26 mouse cellular contexts compared by ENCODE assay signal in the genomic region with DNA sequence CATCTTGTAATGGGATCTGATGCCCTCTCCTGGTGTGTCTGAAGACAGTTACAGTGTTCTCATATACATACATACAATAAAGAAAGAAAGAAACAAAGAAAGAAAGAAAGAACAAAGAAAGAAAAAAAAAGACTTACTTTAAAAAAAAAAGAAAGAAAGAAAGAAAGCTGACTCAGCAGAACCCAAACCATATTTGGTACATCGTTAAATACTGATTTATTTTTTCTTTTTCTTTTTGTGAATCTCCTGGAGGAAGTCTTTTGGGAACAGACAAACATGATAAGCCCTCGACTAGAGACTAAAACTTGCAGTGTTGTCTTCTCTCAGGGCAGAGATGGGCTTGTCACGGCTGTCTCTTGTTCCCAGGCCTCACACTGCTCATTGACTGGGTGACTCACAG. TPM values are rescaled to one million over a fixed set of nuclear protein-coding genes. Genes with fewer than 3 reads are reported as not detected.
"Had no signal": no experiment of that assay in that cellular context is flagged by ENCODE, and none has a peak within 500 bp of the region (broad histone marks: within the 10 kb centered on the region; RNA-seq: fewer than 3 reads in every experiment).

No protein-coding gene starts in this region.

- H3K4me3 ChIP-seq: neural tube, embryonic 12.5 days; neural tube, embryonic 13.5 days; neural tube, embryonic 15.5 days; stomach, embryonic 15.5 days had no signal

- H3K9me3 ChIP-seq: neural tube, embryonic 12.5 days; neural tube, embryonic 13.5 days; neural tube, embryonic 15.5 days; stomach, embryonic 15.5 days had no signal

- H3K4me1 ChIP-seq: neural tube, embryonic 12.5 days; neural tube, embryonic 13.5 days; neural tube, embryonic 15.5 days; stomach, embryonic 15.5 days had no signal

- H3K4me2 ChIP-seq: neural tube, embryonic 12.5 days; neural tube, embryonic 13.5 days; neural tube, embryonic 15.5 days; stomach, embryonic 15.5 days had no signal

- H3K27ac ChIP-seq: neural tube, embryonic 12.5 days; neural tube, embryonic 13.5 days; neural tube, embryonic 15.5 days; stomach, embryonic 15.5 days; stomach, postnatal 0 days had no signal

- H3K9ac ChIP-seq: neural tube, embryonic 12.5 days; neural tube, embryonic 13.5 days; neural tube, embryonic 15.5 days; stomach, embryonic 15.5 days had no signal

- H3K27me3 ChIP-seq: neural tube, embryonic 12.5 days; neural tube, embryonic 13.5 days; neural tube, embryonic 15.5 days; stomach, embryonic 15.5 days had no signal

- H3K36me3 ChIP-seq: neural tube, embryonic 12.5 days; neural tube, embryonic 13.5 days; neural tube, embryonic 15.5 days; stomach, embryonic 15.5 days had no signal

- DNase-seq: retina, postnatal 1 day; right cerebral cortex, adult 18-20 months; right cerebral cortex, postnatal 14 days; right cerebral cortex, postnatal 25 days; right cerebral cortex, postnatal 4 days; spleen, adult 18-20 months; thymus, adult 18-20 months; thymus, adult 2 months; thymus, postnatal 14 days; thymus, postnatal 25 days; thymus, postnatal 36 days; thymus, postnatal 4 days had no signal

RNA-seq across cellular contexts. Expression of a gene that starts 45.7 kb away (rescaled TPM):
- total RNA-seq: neutrophil, adult 5-6 weeks had no signal
- polyA plus RNA-seq: neural tube, embryonic 12.5 days; neural tube, embryonic 13.5 days; neural tube, embryonic 14.5 days; small intestine, adult 2 months; spleen, adult 2 months; stomach, embryonic 14.5 days; stomach, embryonic 16.5 days; stomach, postnatal 0 days; testis, adult 2 months; thymus, adult 2 months; thymus, postnatal 0 days; urinary bladder, adult 2 months had no signal
